Mouse (Mus musculus) limb, embryonic 13.5 days (tissue): Measurements from ENCODE around the gene Lbp. TPM values are rescaled to one million over a fixed set of nuclear protein-coding genes. Genes with fewer than 3 reads are reported as not detected.

Experiments used
- ATAC-seq: fragments of 200-750 bp; cut with Nextera tagmentation; 2 replicates; pipeline ENCODE4 v1.8.0; 2017; ENCODE audit warnings: low read depth, moderate number of reproducible peaks, moderate TSS enrichment; ENCODE audit not compliant: low FRiP score
- H3K27ac ChIP-seq: fragments of 300-500 bp; sonication (generic); 2 replicates; pipeline ENCODE4 v1.5.1; 2015; ENCODE audit warnings: inconsistent platforms, mild to moderate bottlenecking, moderate library complexity
- H3K27me3 ChIP-seq: fragments of 300-500 bp; sonication (generic); 2 replicates; pipeline ENCODE4 v1.6.1; 2015; ENCODE audit warnings: mild to moderate bottlenecking, inconsistent platforms
- H3K36me3 ChIP-seq: fragments of 300-500 bp; sonication (generic); 2 replicates; pipeline ENCODE4 v1.6.1; 2015; ENCODE audit warnings: inconsistent platforms, mild to moderate bottlenecking, moderate library complexity
- H3K4me1 ChIP-seq: fragments of 300-500 bp; sonication (generic); 2 replicates; pipeline ENCODE4 v1.6.1; 2015; ENCODE audit warnings: inconsistent platforms
- H3K4me2 ChIP-seq: fragments of 300-500 bp; sonication (generic); replicated peaks from 2 replicates; pipeline ENCODE4 v1.6.1; 2015; ENCODE audit warnings: inconsistent platforms, mild to moderate bottlenecking, moderate library complexity
- H3K4me3 ChIP-seq: fragments of 300-500 bp; sonication (generic); 2 replicates; pipeline ENCODE4 v1.5.1; 2015; ENCODE audit warnings: moderate library complexity, mild to moderate bottlenecking, inconsistent platforms
- H3K9ac ChIP-seq: fragments of 300-500 bp; sonication (generic); 2 replicates; pipeline ENCODE4 v1.6.1; 2015; ENCODE audit warnings: mild to moderate bottlenecking, inconsistent platforms
- H3K9me3 ChIP-seq: fragments of 300-500 bp; sonication (generic); 2 replicates; pipeline ENCODE4 v1.6.1; 2016; ENCODE audit warnings: inconsistent platforms
- WGBS: fragments of 180-500 bp; shearing (Covaris S2); methylation state at CpG from one replicate; pipeline ENCODE4 v1.1.7; 2015; 5-methylcytosine and 5-hydroxymethylcytosine counted together
- polyA plus RNA-seq: library from polyadenylated mRNA; unstranded; fragments of >200 nt; fragmentation: Nextera tagmentation; extraction: Ambion mirVana; gene quantifications from 2 replicates; pipeline ENCODE4 v1.2.1, GENCODE M21; 2015

Lbp gene
- polyA plus RNA-seq, 1 experiment from 2014 or later = 3.9 TPM

DNA sequence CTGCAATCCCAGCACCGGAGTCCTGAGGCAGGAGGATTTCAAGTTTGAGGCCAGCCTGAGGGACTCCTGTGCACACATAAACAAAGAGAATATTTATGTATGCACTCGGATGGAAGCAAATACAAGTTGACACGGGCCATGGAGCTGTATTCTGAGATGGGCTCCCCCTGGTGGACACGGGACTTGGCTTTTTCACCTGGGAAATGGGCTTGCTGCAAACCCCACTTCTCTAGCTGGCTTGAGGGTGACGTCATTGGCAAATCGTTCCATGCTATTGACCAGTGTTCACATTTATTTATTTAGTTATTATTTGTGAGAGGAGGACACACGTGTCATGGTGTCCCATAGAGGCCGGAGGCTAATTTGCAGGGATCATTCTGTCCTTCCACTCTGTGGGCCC lies 10.1 kb downstream of the Lbp start:
- no peak for ATAC-seq

GRCm38 (mm10) chr2:158317026-158317425 lies 10.7 kb downstream of the Lbp start:
- peak; percentile 48; the same call in 1 of the 2 replicates for ATAC-seq
- 16% methylated on average over 5 of the region's 5 CpGs for WGBS
- H3K36me3 ChIP-seq = no peaks in the 10 kb centered on the region
- H3K4me3 ChIP-seq = no peak overlapping the region
- H3K9ac ChIP-seq = no peak overlapping the region
- H3K27ac ChIP-seq = no peak overlapping the region
- H3K27me3 ChIP-seq = no peaks in the 10 kb centered on the region
- peaks cover 4% of the 10 kb centered on the region; the same call in 1 of the 2 replicates for H3K4me1 ChIP-seq
- H3K9me3 ChIP-seq = no peaks in the 10 kb centered on the region
- no peak overlapping the region for H3K4me2 ChIP-seq

More for the DNA sequence above, 10.1 kb downstream of the Lbp start:
- Histone ChIP-seq H3K4me1 (peaks cover 4% of the 10 kb centered on the region; the same call in 1 of the 2 replicates), H3K9me3 (no peaks in the 10 kb centered on the region), H3K27me3 (no peaks in the 10 kb centered on the region), H3K4me3 (no peak overlapping the region), H3K36me3 (no peaks in the 10 kb centered on the region), H3K9ac (no peak overlapping the region), H3K27ac (no peak overlapping the region), H3K4me2 (no peak overlapping the region)
- 68% methylated on average over 8 of the region's 8 CpGs for WGBS

GRCm38 (mm10) chr2:158321596-158321995 lies 15.3 kb downstream of the Lbp start:
- H3K36me3 ChIP-seq = no peaks in the 10 kb centered on the region
- no peak overlapping the region for H3K4me2 ChIP-seq
- no peaks in the 10 kb centered on the region for H3K27me3 ChIP-seq
- no peak overlapping the region for H3K4me3 ChIP-seq
- no peaks in the 10 kb centered on the region for H3K9me3 ChIP-seq
- H3K4me1 ChIP-seq = peaks cover 4% of the 10 kb centered on the region; the same call in 1 of the 2 replicates
- WGBS = 90% methylated on average over 6 of the region's 6 CpGs
- no peak overlapping the region for H3K27ac ChIP-seq
- H3K9ac ChIP-seq = no peak overlapping the region
- ATAC-seq = no peak

GRCm38 (mm10) chr2:158322845-158323244 lies 16.6 kb downstream of the Lbp start:
- no peaks in the 10 kb centered on the region for H3K9me3 ChIP-seq
- H3K36me3 ChIP-seq = no peaks in the 10 kb centered on the region
- H3K4me1 ChIP-seq = no peaks in the 10 kb centered on the region
- no peak overlapping the region for H3K4me3 ChIP-seq
- no peak overlapping the region for H3K27ac ChIP-seq
- H3K4me2 ChIP-seq = no peak overlapping the region
- no peak for ATAC-seq
- no peaks in the 10 kb centered on the region for H3K27me3 ChIP-seq
- WGBS = 71% methylated on average over 3 of the region's 3 CpGs
- H3K9ac ChIP-seq = no peak overlapping the region

DNA sequence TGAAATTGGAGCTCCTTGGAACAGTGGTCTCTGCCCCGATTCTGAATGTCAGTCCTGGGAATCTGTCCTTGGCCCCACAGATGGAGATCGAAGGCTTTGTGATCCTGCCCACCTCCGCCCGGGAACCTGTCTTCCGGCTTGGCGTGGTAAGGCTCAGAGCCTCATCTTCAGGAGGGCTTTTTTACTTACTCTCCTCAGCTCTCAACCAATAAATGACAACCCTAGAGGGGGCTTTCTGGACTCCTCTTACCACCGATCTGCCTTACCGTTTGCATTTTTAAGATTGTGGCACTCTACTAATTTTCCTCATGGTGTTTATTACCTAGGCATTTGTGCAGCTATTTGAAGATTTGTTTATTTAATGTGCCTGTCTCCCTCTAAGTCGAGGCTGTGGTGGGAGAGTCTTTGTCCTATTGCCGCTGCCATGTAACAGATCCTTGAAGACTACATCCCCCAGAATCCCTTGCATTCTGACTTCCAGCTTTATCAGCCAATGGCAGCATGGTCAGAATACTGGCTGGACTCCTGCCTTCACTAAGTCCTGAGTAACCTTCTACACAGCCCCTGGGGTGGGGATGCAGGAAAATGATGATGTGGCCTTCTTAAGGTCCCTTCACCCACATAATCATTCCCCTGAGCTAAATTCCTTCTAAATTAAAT lies 18.4 kb downstream of the Lbp start:
- peak; percentile 57; the same call in 1 of the 2 replicates for ATAC-seq
- H3K4me3 ChIP-seq = no peak overlapping the region
- 65% methylated on average over 10 of the region's 10 CpGs for WGBS
- H3K27me3 ChIP-seq = no peaks in the 10 kb centered on the region
- no peak overlapping the region for H3K27ac ChIP-seq
- H3K4me2 ChIP-seq = peak overlapping the region; percentile 10; the same call in 1 of the 2 replicates
- no peaks in the 10 kb centered on the region for H3K9me3 ChIP-seq
- H3K36me3 ChIP-seq = no peaks in the 10 kb centered on the region
- no peaks in the 10 kb centered on the region for H3K4me1 ChIP-seq
- H3K9ac ChIP-seq = no peak overlapping the region

GRCm38 (mm10) chr2:158325609-158326008 lies 19.3 kb downstream of the Lbp start:
- Histone ChIP-seq H3K4me1 (no peaks in the 10 kb centered on the region), H3K4me2 (no peak overlapping the region), H3K9ac (no peak overlapping the region), H3K27me3 (no peaks in the 10 kb centered on the region), H3K27ac (no peak overlapping the region), H3K36me3 (no peaks in the 10 kb centered on the region), H3K9me3 (no peaks in the 10 kb centered on the region), H3K4me3 (no peak overlapping the region)
- no peak for ATAC-seq
- 87% methylated on average over 8 of the region's 8 CpGs for WGBS

- no peaks in the 10 kb centered on the region for H3K9me3 ChIP-seq
- no peak overlapping the region for H3K4me3 ChIP-seq
- no peaks in the 10 kb centered on the region for H3K27me3 ChIP-seq
- ATAC-seq = no peak
- no peak overlapping the region for H3K4me2 ChIP-seq
- H3K4me1 ChIP-seq = peaks cover 15% of the 10 kb centered on the region
- no peak overlapping the region for H3K27ac ChIP-seq
- no peak overlapping the region for H3K9ac ChIP-seq
- no peaks in the 10 kb centered on the region for H3K36me3 ChIP-seq
- WGBS = 84% methylated on average over 13 of the region's 13 CpGs
Measured at GRCm38 (mm10) chr2:158334356-158334755, 28.1 kb downstream of the Lbp start.

GRCm38 (mm10) chr2:158337698-158338097 lies 31.4 kb downstream of the Lbp start:
- Histone ChIP-seq H3K9me3 (no peaks in the 10 kb centered on the region), H3K9ac (no peak overlapping the region), H3K27me3 (peaks cover 7% of the 10 kb centered on the region), H3K4me2 (no peak overlapping the region), H3K36me3 (no peaks in the 10 kb centered on the region), H3K4me3 (no peak overlapping the region), H3K4me1 (peaks cover 15% of the 10 kb centered on the region), H3K27ac (no peak overlapping the region)
- no peak for ATAC-seq
- WGBS = 15% methylated on average over 10 of the region's 10 CpGs

GRCm38 (mm10) chr2:158339948-158340564 lies 33.8 kb downstream of the Lbp start:
- Histone ChIP-seq H3K27me3 (peaks cover 7% of the 10 kb centered on the region), H3K36me3 (no peaks in the 10 kb centered on the region), H3K27ac (no peak overlapping the region), H3K9me3 (no peaks in the 10 kb centered on the region), H3K4me3 (no peak overlapping the region), H3K9ac (no peak overlapping the region), H3K4me2 (no peak overlapping the region), H3K4me1 (peaks cover 15% of the 10 kb centered on the region)
- no peak for ATAC-seq
- WGBS = 42% methylated on average over 11 of the region's 11 CpGs

- H3K4me3 ChIP-seq = no peak overlapping the region
- H3K4me1 ChIP-seq = peaks cover 8% of the 10 kb centered on the region; the same call in 1 of the 2 replicates
- WGBS = 71% methylated on average over 2 of the region's 2 CpGs
- no peak overlapping the region for H3K27ac ChIP-seq
- H3K36me3 ChIP-seq = no peaks in the 10 kb centered on the region
- no peaks in the 10 kb centered on the region for H3K9me3 ChIP-seq
- peaks cover 7% of the 10 kb centered on the region for H3K27me3 ChIP-seq
- H3K9ac ChIP-seq = no peak overlapping the region
- ATAC-seq = no peak
- no peak overlapping the region for H3K4me2 ChIP-seq
Measured at GRCm38 (mm10) chr2:158341324-158341723, 35.0 kb downstream of the Lbp start.

DNA sequence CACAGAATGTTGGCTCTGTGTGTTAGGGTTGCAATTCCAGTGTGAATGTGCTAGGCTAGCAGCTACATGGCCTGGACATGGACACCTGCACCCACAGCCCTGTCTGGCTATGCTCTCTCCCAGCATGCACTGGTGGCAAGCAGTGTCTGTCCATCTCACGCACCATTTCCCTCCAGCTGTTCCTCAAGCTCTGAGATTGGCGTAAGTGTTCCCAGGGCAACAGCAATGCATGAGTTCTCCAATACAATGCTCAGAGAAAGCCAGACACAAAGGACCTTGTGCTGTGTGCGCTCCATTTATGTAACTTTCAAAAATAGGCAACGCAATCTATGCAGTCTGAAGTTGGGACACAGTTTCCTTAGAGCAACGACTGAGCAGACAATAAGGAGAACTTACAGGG lies 37.2 kb downstream of the Lbp start:
- Histone ChIP-seq H3K27me3 (peaks cover 11% of the 10 kb centered on the region), H3K4me3 (no peak overlapping the region), H3K4me1 (no peaks in the 10 kb centered on the region), H3K27ac (no peak overlapping the region), H3K9ac (no peak overlapping the region), H3K9me3 (no peaks in the 10 kb centered on the region), H3K36me3 (no peaks in the 10 kb centered on the region), H3K4me2 (no peak overlapping the region)
- WGBS = 84% methylated on average over 5 of the region's 5 CpGs
- no peak for ATAC-seq

DNA sequence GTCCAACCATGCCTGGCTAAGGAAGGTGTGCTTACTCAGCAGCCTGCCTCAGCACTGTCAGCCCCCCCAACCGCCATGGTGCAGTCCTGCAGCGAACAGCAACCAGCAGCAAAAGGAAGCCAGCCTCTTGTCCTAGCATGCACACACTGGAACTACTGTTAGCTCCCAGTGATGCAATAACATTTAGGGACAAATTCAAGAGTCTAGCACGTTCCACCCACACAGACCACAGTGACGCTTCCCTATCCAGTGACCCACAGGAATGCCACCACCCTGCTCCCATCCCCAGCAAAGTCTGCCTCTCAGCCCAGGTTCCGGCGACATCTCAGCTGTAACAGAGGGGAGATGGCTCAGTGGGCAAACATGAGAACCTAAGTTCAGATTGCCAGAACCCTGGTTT lies 40.2 kb downstream of the Lbp start:
- Histone ChIP-seq H3K36me3 (no peaks in the 10 kb centered on the region), H3K9ac (no peak overlapping the region), H3K9me3 (no peaks in the 10 kb centered on the region), H3K4me1 (no peaks in the 10 kb centered on the region), H3K4me3 (no peak overlapping the region), H3K27ac (no peak overlapping the region), H3K4me2 (no peak overlapping the region), H3K27me3 (peaks cover 4% of the 10 kb centered on the region; the same call in 1 of the 2 replicates)
- ATAC-seq = no peak
- WGBS = 66% methylated on average over 6 of the region's 6 CpGs
